Mouse (Mus musculus): ENCODE results near the gene Faap24. TPM values are rescaled to one million over a fixed set of nuclear protein-coding genes. Genes with fewer than 3 reads are reported as not detected.

The Faap24 gene
- polyA plus RNA-seq (2014; fragmentation: Nextera tagmentation; extraction: Ambion mirVana): 26.4 and 27.2 TPM in 2 replicates

- H3K9ac ChIP-seq (ENCODE audit: low read length): peak within 1 kb of the TSS; percentile 79
- WGBS: under 1% methylated on average over 28 of the region's 28 CpGs
- H3K4me2 ChIP-seq (ENCODE audit: low read depth, low read length, severe bottlenecking): peak within 1 kb of the TSS; percentile 84
These were observed at the start of gene Faap24, which contains the start of gene Cep89 for GRCm38 (mm10) chr7:35396542-35397168. TSS of gene Faap24 (minus strand) at chr7:35396836. TSS of gene Cep89 (plus strand) at chr7:35397035.

GRCm38 (mm10) chr7:35435266-35435665 is 38.6 kb upstream of the Faap24 start:
- H3K9ac ChIP-seq (ENCODE audit: low read length): no peak overlapping the region
- H3K36me3 ChIP-seq (ENCODE audit: control insufficient read depth, insufficient read depth, low read length): peaks cover 7% of the 10 kb centered on the region; the same call in 1 of the 2 replicates
- H3K27me3 ChIP-seq (ENCODE audit: control insufficient read depth, insufficient read depth, low read length): no peaks in the 10 kb centered on the region
- 76% methylated on average over 9 of the region's 9 CpGs for WGBS
- no peak for DNase-seq (ENCODE audit: low spot score)
- no peaks in the 10 kb centered on the region for H3K9me3 ChIP-seq (ENCODE audit: control insufficient read depth, low read length)
- H3K27ac ChIP-seq (ENCODE audit: low read depth, low read length): no peak overlapping the region
- H3K4me1 ChIP-seq (replicated peaks; ENCODE audit: control insufficient read depth, insufficient read depth, low read length): 0 out of 2 replicates have a peak, but pooled peaks cover 3% of the 10 kb centered on the region
- H3K4me3 ChIP-seq (ENCODE audit: low read depth, low read length): no peak overlapping the region
- ATAC-seq (replicated peaks; ENCODE audit: low FRiP score): no peak
- no peak overlapping the region for H3K4me2 ChIP-seq (ENCODE audit: low read depth, low read length, severe bottlenecking)

More at GRCm38 (mm10) chr7:35396542-35397168, at the start of gene Faap24, which contains the start of gene Cep89:
- Histone ChIP-seq H3K9me3 (ENCODE audit: control insufficient read depth, low read length) (no peaks in the 10 kb centered on the region), H3K36me3 (ENCODE audit: control insufficient read depth, insufficient read depth, low read length) (no peaks in the 10 kb centered on the region; the same call in 1 of the 2 replicates), H3K27ac (ENCODE audit: low read depth, low read length) (no peak within 1 kb of the TSS), H3K4me1 (replicated peaks; ENCODE audit: control insufficient read depth, insufficient read depth, low read length) (peaks cover 12% of the 10 kb centered on the region), H3K4me3 (ENCODE audit: low read depth, low read length) (peak within 1 kb of the TSS; percentile 73), H3K27me3 (ENCODE audit: control insufficient read depth, insufficient read depth, low read length) (no peaks in the 10 kb centered on the region)
- peak; percentile 94 for DNase-seq (ENCODE audit: low spot score)
- ATAC-seq (replicated peaks; ENCODE audit: low FRiP score): peak; percentile 99

GRCm38 (mm10) chr7:35428146-35428545 is 31.5 kb upstream of the Faap24 start:
- peaks cover 6% of the 10 kb centered on the region for H3K36me3 ChIP-seq (ENCODE audit: control insufficient read depth, insufficient read depth, low read length)
- no peaks in the 10 kb centered on the region for H3K27me3 ChIP-seq (ENCODE audit: control insufficient read depth, insufficient read depth, low read length)
- no peak overlapping the region for H3K4me3 ChIP-seq (ENCODE audit: low read depth, low read length)
- 93% methylated on average over 10 of the region's 10 CpGs for WGBS
- H3K9ac ChIP-seq (ENCODE audit: low read length): no peak overlapping the region
- no peaks in the 10 kb centered on the region for H3K9me3 ChIP-seq (ENCODE audit: control insufficient read depth, low read length)
- no peak overlapping the region for H3K4me2 ChIP-seq (ENCODE audit: low read depth, low read length, severe bottlenecking)
- ATAC-seq (replicated peaks; ENCODE audit: low FRiP score) (no peak), DNase-seq (ENCODE audit: low spot score) (no peak)
- no peak overlapping the region for H3K27ac ChIP-seq (ENCODE audit: low read depth, low read length)
- H3K4me1 ChIP-seq (replicated peaks; ENCODE audit: control insufficient read depth, insufficient read depth, low read length): no peaks in the 10 kb centered on the region

GRCm38 (mm10) chr7:35423071-35423470 is 26.4 kb upstream of the Faap24 start:
- Histone ChIP-seq H3K27ac (ENCODE audit: low read depth, low read length) (no peak overlapping the region), H3K9ac (ENCODE audit: low read length) (no peak overlapping the region), H3K36me3 (ENCODE audit: control insufficient read depth, insufficient read depth, low read length) (peaks cover 10% of the 10 kb centered on the region; the same call in 1 of the 2 replicates), H3K9me3 (ENCODE audit: control insufficient read depth, low read length) (no peaks in the 10 kb centered on the region), H3K4me2 (ENCODE audit: low read depth, low read length, severe bottlenecking) (no peak overlapping the region), H3K4me1 (replicated peaks; ENCODE audit: control insufficient read depth, insufficient read depth, low read length) (no peaks in the 10 kb centered on the region), H3K27me3 (ENCODE audit: control insufficient read depth, insufficient read depth, low read length) (no peaks in the 10 kb centered on the region), H3K4me3 (ENCODE audit: low read depth, low read length) (no peak overlapping the region)
- 92% methylated on average over 10 of the region's 10 CpGs for WGBS
- ATAC-seq (replicated peaks; ENCODE audit: low FRiP score): no peak
- DNase-seq (ENCODE audit: low spot score): no peak

- Histone ChIP-seq H3K27me3 (ENCODE audit: control insufficient read depth, insufficient read depth, low read length) (no peaks in the 10 kb centered on the region), H3K9ac (ENCODE audit: low read length) (no peak overlapping the region), H3K27ac (ENCODE audit: low read depth, low read length) (no peak overlapping the region), H3K4me1 (replicated peaks; ENCODE audit: control insufficient read depth, insufficient read depth, low read length) (no peaks in the 10 kb centered on the region), H3K4me2 (ENCODE audit: low read depth, low read length, severe bottlenecking) (no peak overlapping the region), H3K36me3 (ENCODE audit: control insufficient read depth, insufficient read depth, low read length) (peaks cover 7% of the 10 kb centered on the region; the same call in 1 of the 2 replicates), H3K4me3 (ENCODE audit: low read depth, low read length) (no peak overlapping the region), H3K9me3 (ENCODE audit: control insufficient read depth, low read length) (no peaks in the 10 kb centered on the region)
- no peak for ATAC-seq (replicated peaks; ENCODE audit: low FRiP score)
- DNase-seq (ENCODE audit: low spot score): no peak
- WGBS: 90% methylated on average over 5 of the region's 5 CpGs
These were observed 20.0 kb upstream of the Faap24 start for GRCm38 (mm10) chr7:35416654-35416948.

- H3K27ac ChIP-seq (ENCODE audit: low read depth, low read length): no peak overlapping the region
- no peaks in the 10 kb centered on the region for H3K4me1 ChIP-seq (replicated peaks; ENCODE audit: control insufficient read depth, insufficient read depth, low read length)
- no peak overlapping the region for H3K4me2 ChIP-seq (ENCODE audit: low read depth, low read length, severe bottlenecking)
- peaks cover 7% of the 10 kb centered on the region; the same call in 1 of the 2 replicates for H3K36me3 ChIP-seq (ENCODE audit: control insufficient read depth, insufficient read depth, low read length)
- WGBS: 88% methylated on average over 9 of the region's 9 CpGs
- no peak overlapping the region for H3K9ac ChIP-seq (ENCODE audit: low read length)
- ATAC-seq (replicated peaks; ENCODE audit: low FRiP score) (no peak), DNase-seq (ENCODE audit: low spot score) (no peak)
- H3K4me3 ChIP-seq (ENCODE audit: low read depth, low read length): no peak overlapping the region
- H3K27me3 ChIP-seq (ENCODE audit: control insufficient read depth, insufficient read depth, low read length): no peaks in the 10 kb centered on the region
- H3K9me3 ChIP-seq (ENCODE audit: control insufficient read depth, low read length): no peaks in the 10 kb centered on the region
These were observed 19.4 kb upstream of the Faap24 start for GRCm38 (mm10) chr7:35415801-35416653.

GRCm38 (mm10) chr7:35415226-35415625 is 18.6 kb upstream of the Faap24 start:
- Histone ChIP-seq H3K27ac (ENCODE audit: low read depth, low read length) (no peak overlapping the region), H3K9ac (ENCODE audit: low read length) (no peak overlapping the region), H3K4me1 (replicated peaks; ENCODE audit: control insufficient read depth, insufficient read depth, low read length) (no peaks in the 10 kb centered on the region), H3K36me3 (ENCODE audit: control insufficient read depth, insufficient read depth, low read length) (peaks cover 13% of the 10 kb centered on the region; the same call in 1 of the 2 replicates), H3K4me3 (ENCODE audit: low read depth, low read length) (no peak overlapping the region), H3K9me3 (ENCODE audit: control insufficient read depth, low read length) (no peaks in the 10 kb centered on the region), H3K27me3 (ENCODE audit: control insufficient read depth, insufficient read depth, low read length) (no peaks in the 10 kb centered on the region), H3K4me2 (ENCODE audit: low read depth, low read length, severe bottlenecking) (no peak overlapping the region)
- ATAC-seq (replicated peaks; ENCODE audit: low FRiP score): no peak
- no peak for DNase-seq (ENCODE audit: low spot score)
- 77% methylated on average over 5 of the region's 5 CpGs for WGBS

- H3K27ac ChIP-seq (ENCODE audit: low read depth, low read length): no peak overlapping the region
- H3K36me3 ChIP-seq (ENCODE audit: control insufficient read depth, insufficient read depth, low read length): peaks cover 10% of the 10 kb centered on the region
- no peak overlapping the region for H3K9ac ChIP-seq (ENCODE audit: low read length)
- no peaks in the 10 kb centered on the region for H3K9me3 ChIP-seq (ENCODE audit: control insufficient read depth, low read length)
- H3K4me1 ChIP-seq (replicated peaks; ENCODE audit: control insufficient read depth, insufficient read depth, low read length): peaks cover 8% of the 10 kb centered on the region
- ATAC-seq (replicated peaks; ENCODE audit: low FRiP score): no peak
- no peak for DNase-seq (ENCODE audit: low spot score)
- H3K4me3 ChIP-seq (ENCODE audit: low read depth, low read length): no peak overlapping the region
- H3K27me3 ChIP-seq (ENCODE audit: control insufficient read depth, insufficient read depth, low read length): no peaks in the 10 kb centered on the region
- H3K4me2 ChIP-seq (ENCODE audit: low read depth, low read length, severe bottlenecking): no peak overlapping the region
- WGBS: 89% methylated on average over 4 of the region's 4 CpGs
These were observed 4.5 kb upstream of the Faap24 start for GRCm38 (mm10) chr7:35401169-35401568.
